Mouse (Mus musculus): ENCODE results near the gene Mepce.

DNA sequence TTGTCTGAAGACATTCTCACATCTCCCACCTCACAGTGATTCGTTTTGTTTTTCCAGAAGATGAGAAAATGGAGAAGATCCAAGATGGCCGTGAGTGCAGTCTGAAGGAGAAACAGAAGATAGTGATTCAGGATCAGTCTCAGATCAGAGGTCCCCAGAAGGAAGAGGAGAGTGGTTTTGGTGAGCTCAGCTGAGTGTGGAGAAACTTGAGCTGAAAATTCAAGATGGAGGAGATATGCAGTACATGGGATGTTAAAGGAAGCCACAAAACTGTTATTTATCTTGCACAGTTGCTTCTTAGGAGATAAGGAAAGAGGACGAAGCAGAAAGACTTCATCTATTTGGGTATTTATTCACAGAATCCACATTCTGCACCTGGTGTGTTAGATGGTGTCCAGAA, 13.5 kb upstream of the Mepce start:
- TF ChIP-seq TAL1 (conservative IDR thresholded peaks at IDR 0.05; ENCODE audit: low read depth, low read length): no peak
- TF ChIP-seq CTCF (IDR thresholded peaks at IDR 0.05; ENCODE audit: low read depth, low read length): no peak
